Mouse (Mus musculus) G1E (cell line): Measurements from ENCODE around the gene Fam53b. TPM values are rescaled to one million over a fixed set of nuclear protein-coding genes. Genes with fewer than 3 reads are reported as not detected.

Experiments used
- ATAC-seq: 2 replicates; pipeline ENCODE4 v1.8.0; 2016; ENCODE audit warnings: mild to moderate bottlenecking; ENCODE audit not compliant: insufficient number of reproducible peaks, poor library complexity, low FRiP score, severe bottlenecking; ENCODE audit errors: extremely low read depth
- DNase-seq: peaks from one replicate; pipeline ENCODE4 v3.0.0; 2012; ENCODE audit warnings: low spot score
- H3K27me3 ChIP-seq: 2 replicates; pipeline ENCODE4 v1.6.1; 2012; ENCODE audit warnings: mild to moderate bottlenecking, low read length, inconsistent platforms; ENCODE audit not compliant: insufficient read depth
- H3K36me3 ChIP-seq: replicated peaks from 2 replicates; pipeline ENCODE3; 2012; ENCODE audit warnings: mild to moderate bottlenecking, inconsistent platforms
- H3K4me1 ChIP-seq: 2 replicates; pipeline ENCODE4 v1.6.1; 2012; ENCODE audit warnings: low read depth, low read length, inconsistent platforms, mixed read lengths; ENCODE audit not compliant: insufficient read depth
- H3K4me3 ChIP-seq: 2 replicates; pipeline ENCODE4 v1.5.1; 2012; ENCODE audit warnings: low read depth, mild to moderate bottlenecking, inconsistent platforms, low read length, moderate library complexity, mixed read lengths
- H3K9me3 ChIP-seq: replicated peaks from 2 replicates; pipeline ENCODE4 v1.6.1; 2012; ENCODE audit warnings: inconsistent platforms
- CTCF ChIP-seq: IDR thresholded peaks from 2 replicates; pipeline ENCODE4 v1.5.1; 2012; ENCODE audit warnings: low read depth, low read length, inconsistent platforms, mixed read lengths
- GATA1 ChIP-seq: IDR thresholded peaks from 2 replicates; pipeline ENCODE4 v1.6.1; 2012; ENCODE audit warnings: borderline replicate concordance, low read length, inconsistent platforms, mixed read lengths
- GATA2 ChIP-seq: IDR thresholded peaks from 2 replicates; pipeline ENCODE4 v1.6.1; 2012; ENCODE audit warnings: low read depth, low read length, inconsistent platforms, borderline replicate concordance
- POLR2AphosphoS5 ChIP-seq: IDR thresholded peaks from 2 replicates; pipeline ENCODE4 v1.6.1; 2012; ENCODE audit warnings: low read depth, low read length, inconsistent platforms; ENCODE audit not compliant: insufficient replicate concordance
- TAL1 ChIP-seq: conservative IDR thresholded peaks from 2 replicates; pipeline ENCODE4 v1.6.1; 2012; ENCODE audit warnings: low read depth, low read length, inconsistent platforms, mixed read lengths
- polyA plus RNA-seq: library from polyadenylated mRNA; stranded (reverse); fragments of >175 nt; gene quantifications from 2 replicates; pipeline ENCODE4 v1.2.3, GENCODE M21; 2012
- total RNA-seq, 2 experiments: library from RNA; stranded (forward) in 1 of 2; stranded (reverse) in 1 of 2; fragments of 200-1000 nt in 1 of 2; fragments of >200 nt in 1 of 2; fragmentation: Nextera tagmentation in 1 of 2; gene quantifications; 2 replicates each; pipeline ENCODE4 v1.2.3; 2014 to 2017

The Fam53b gene
- total and polyA plus RNA-seq, 3 experiments = 22.1 to 63.6 (median 23.8) TPM

DNA sequence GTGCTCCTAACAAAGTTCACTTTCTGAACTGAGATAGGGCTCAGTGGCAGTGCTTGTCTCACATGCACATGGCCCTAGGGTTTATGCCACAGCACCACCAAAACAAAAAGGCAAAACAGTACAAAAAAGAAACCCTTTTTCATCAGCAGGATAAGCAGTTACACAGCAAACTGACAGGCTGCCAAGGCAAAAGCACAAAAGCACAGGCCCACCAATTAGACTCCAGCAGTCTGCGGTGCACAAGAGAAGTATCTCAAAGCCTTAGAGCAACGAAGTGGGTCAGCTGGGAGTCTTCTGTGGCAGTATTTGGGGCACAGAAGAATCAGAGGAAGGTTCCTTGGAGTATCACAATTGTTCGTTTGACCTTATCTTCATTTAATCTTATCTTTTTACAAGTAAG is 7.0 kb upstream of the Fam53b start:
- TF ChIP-seq CTCF (no peak), POLR2AphosphoS5 (no peak), TAL1 (no peak), GATA1 (no peak), GATA2 (no peak)
- no peak for ATAC-seq
- Histone ChIP-seq H3K4me3 (no peak overlapping the region), H3K9me3 (no peaks in the 10 kb centered on the region), H3K27me3 (no peaks in the 10 kb centered on the region), H3K36me3 (peaks cover 22% of the 10 kb centered on the region), H3K4me1 (peaks cover 8% of the 10 kb centered on the region; the same call in 1 of the 2 replicates)
- no peak for DNase-seq

DNA sequence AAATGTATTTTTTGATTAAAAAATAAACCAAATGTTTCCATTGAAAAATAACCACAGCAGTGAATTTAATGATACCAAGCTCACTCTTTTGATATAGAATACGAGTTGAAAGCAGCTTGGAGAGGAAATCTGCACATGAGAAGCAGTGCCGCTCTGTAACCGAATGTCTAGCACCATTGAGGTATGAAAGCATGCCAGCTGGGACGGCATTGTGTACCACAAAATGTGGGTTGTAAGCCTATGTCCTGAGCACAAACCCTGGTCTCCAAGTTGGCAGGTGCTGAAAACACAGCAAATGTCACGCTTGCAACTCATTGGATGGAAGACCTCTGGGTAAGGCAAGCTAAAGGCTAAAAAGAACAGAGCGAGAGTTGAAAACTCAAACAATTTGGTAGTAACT is 3.4 kb upstream of the Fam53b start:
- no peak for TF ChIP-seq CTCF
- TF ChIP-seq GATA1 = no peak
- no peak for TF ChIP-seq POLR2AphosphoS5
- no peak for TF ChIP-seq GATA2
- no peak for TF ChIP-seq TAL1
- no peaks in the 10 kb centered on the region for H3K9me3 ChIP-seq
- H3K36me3 ChIP-seq = peaks cover 12% of the 10 kb centered on the region
- H3K27me3 ChIP-seq = no peaks in the 10 kb centered on the region
- ATAC-seq (no peak), DNase-seq (no peak)
- H3K4me1 ChIP-seq = peaks cover 22% of the 10 kb centered on the region
- no peak overlapping the region for H3K4me3 ChIP-seq

DNA sequence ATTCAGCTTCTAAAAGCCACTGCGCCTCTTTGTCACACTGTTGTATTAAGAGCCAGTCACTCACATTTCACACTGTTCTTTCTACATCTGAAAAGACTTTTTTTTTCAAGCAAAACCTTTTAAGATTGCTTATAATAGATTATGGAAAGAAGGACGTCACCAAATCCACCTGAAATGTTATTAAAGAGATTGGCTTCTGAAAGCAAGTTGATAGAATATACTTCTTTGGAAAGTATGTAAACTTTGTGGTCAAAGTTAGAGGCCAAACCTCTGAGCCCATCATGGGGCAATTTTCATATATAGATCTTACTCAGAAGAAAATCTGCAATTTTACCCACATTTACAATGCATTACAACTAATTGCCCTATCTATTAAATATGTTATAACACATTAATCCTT is 2.8 kb upstream of the Fam53b start:
- TF ChIP-seq GATA2 (no peak), POLR2AphosphoS5 (no peak), GATA1 (no peak), TAL1 (no peak), CTCF (no peak)
- H3K4me3 ChIP-seq = no peak overlapping the region
- peaks cover 27% of the 10 kb centered on the region for H3K4me1 ChIP-seq
- H3K9me3 ChIP-seq = no peaks in the 10 kb centered on the region
- no peak for DNase-seq
- no peak for ATAC-seq
- no peaks in the 10 kb centered on the region for H3K27me3 ChIP-seq
- H3K36me3 ChIP-seq = peaks cover 12% of the 10 kb centered on the region

DNA sequence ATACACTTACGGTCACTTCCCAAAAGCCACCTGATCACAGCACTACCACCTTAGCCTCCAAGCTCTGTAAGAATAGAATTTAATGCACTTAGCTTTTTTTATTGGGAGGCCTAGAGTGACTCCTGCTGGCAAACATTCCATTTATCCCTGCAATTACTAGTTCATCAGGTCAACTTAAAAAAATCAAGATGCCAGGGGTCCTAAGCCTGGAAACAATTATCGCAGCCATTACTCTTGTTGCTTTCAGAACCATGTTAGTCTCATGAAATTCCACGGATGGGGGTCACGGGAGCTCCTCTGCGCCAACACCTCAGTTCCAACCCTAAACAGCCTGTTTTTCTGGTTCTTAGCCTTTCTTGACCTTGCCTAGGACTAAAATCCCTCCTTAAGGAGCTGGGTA is 1.4 kb upstream of the Fam53b start:
- H3K9me3 ChIP-seq = no peaks in the 10 kb centered on the region
- peaks cover 8% of the 10 kb centered on the region for H3K36me3 ChIP-seq
- H3K27me3 ChIP-seq = no peaks in the 10 kb centered on the region
- H3K4me3 ChIP-seq = no peak overlapping the region
- no peak for DNase-seq
- no peak for TF ChIP-seq TAL1
- peaks cover 40% of the 10 kb centered on the region for H3K4me1 ChIP-seq
- no peak for ATAC-seq

DNA sequence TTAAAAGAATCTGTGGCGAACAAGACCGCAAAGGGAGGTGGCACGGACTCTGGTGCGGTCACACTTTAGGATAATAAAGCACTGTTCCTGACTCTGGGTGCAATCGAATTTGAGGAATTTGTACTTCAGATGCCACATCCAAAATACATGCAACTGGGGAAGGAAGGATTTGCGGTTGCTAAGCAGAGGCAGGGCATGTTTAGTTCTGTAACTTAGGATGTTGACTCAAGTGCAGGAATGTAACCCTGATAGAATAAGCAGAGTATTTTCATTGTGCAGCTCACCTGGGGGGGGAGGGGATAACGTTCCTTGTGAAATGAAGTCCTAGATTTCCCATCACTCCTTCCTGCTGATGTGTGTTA is 384 bp upstream of the Fam53b start:
- peaks cover 51% of the 10 kb centered on the region for H3K4me1 ChIP-seq
- ATAC-seq = no peak

DNA sequence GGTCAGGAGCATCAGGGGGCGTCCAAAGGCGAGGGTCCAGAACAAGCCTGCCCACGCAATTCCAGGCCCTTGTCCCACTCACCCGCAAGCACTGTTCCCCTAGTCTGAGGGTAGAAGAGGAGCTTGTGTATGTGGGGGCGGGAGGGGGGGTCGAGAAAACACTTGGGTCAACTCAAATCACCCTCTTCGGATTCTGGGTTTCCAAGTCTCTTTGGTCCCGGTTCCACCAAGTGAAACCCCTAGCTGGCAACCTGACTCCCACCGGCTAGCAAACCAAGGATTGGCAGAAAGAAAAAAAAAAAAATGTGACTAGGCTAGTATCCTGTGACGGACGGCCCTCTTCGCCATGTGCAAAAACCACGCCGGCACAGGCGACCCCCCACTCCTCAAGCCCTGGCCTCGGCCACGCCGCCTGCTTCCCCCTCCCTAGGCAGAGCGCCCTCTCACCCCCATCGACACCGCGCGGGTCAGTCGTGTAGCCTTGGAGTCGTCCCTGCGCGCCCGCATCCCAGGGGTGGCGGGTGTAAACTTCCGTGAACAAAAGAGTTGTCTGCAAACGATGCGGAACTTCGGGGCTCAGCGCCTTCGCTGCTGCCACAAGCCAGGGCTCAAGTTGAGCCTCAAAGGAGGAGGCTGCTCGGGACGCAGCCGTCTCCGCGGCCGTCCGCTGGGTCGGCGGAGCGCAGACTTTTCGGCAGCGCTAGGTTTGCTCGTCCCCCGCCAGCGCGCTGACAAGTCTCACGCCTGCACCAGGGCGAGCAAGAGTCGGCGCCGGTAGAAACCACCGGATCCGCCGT is 869 bp downstream of the Fam53b start:
- no peak for TF ChIP-seq GATA1
- H3K4me1 ChIP-seq = peaks cover 62% of the 10 kb centered on the region
- H3K4me3 ChIP-seq = peak overlapping the region; percentile 85
- peaks cover 7% of the 10 kb centered on the region for H3K36me3 ChIP-seq
- no peaks in the 10 kb centered on the region for H3K27me3 ChIP-seq
- ATAC-seq (no peak), DNase-seq (peak; percentile 46)
- no peaks in the 10 kb centered on the region for H3K9me3 ChIP-seq

More for the DNA sequence above, 384 bp upstream of the Fam53b start:
- peak overlapping the region; percentile 85 for H3K4me3 ChIP-seq
- no peaks in the 10 kb centered on the region for H3K27me3 ChIP-seq
- no peak for TF ChIP-seq GATA1
- no peak for TF ChIP-seq POLR2AphosphoS5
- TF ChIP-seq GATA2 = no peak
- no peak for TF ChIP-seq TAL1
- TF ChIP-seq CTCF = no peak
- H3K36me3 ChIP-seq = peaks cover 7% of the 10 kb centered on the region
- DNase-seq = no peak
- H3K9me3 ChIP-seq = no peaks in the 10 kb centered on the region
